Comparison of ENCODE assay signal across 8 mouse cellular contexts in genomic region chr6:47812271-47812915, GRCm38 (mm10). TPM values are rescaled to one million over a fixed set of nuclear protein-coding genes. Genes with fewer than 3 reads are reported as not detected.
DNase-seq lines count a peak whose midpoint lies in the region; ATAC-seq and TF ChIP-seq lines count a peak whose summit lies in the region.

No protein-coding gene starts in this region.

- ATAC-seq in neural tube, embryonic 11.5 days (ENCODE audit: insufficient read depth, low FRiP score, low TSS enrichment), result no peak
- ATAC-seq in limb, embryonic 11.5 days (ENCODE audit: insufficient number of reproducible peaks, low FRiP score, low TSS enrichment, low read depth), result no peak
- ATAC-seq in stomach, embryonic 15.5 days (ENCODE audit: insufficient read depth, low FRiP score, low read depth), result no peak

- H3K9ac ChIP-seq in neural tube, embryonic 11.5 days (ENCODE audit: low read length), result peak overlapping the region; percentile 94
- peak overlapping the region; percentile 94 for H3K9ac ChIP-seq in limb, embryonic 11.5 days (ENCODE audit: low read length)
- H3K9ac ChIP-seq in stomach, embryonic 15.5 days, result peak overlapping the region; percentile 91

- peaks cover 21% of the 10 kb centered on the region; the same call in 1 of the 2 replicates for H3K4me1 ChIP-seq in neural tube, embryonic 11.5 days (ENCODE audit: control insufficient read depth, insufficient read depth, low read length)
- H3K4me1 ChIP-seq in embryonic fibroblast, embryonic 13.5 days (ENCODE audit: control insufficient read depth, insufficient read depth, low read length), result peaks cover 4% of the 10 kb centered on the region
- H3K4me1 ChIP-seq in limb, embryonic 11.5 days (ENCODE audit: control insufficient read depth, insufficient read depth, low read length), result peaks cover 7% of the 10 kb centered on the region; the same call in 1 of the 2 replicates
- peaks cover 20% of the 10 kb centered on the region for H3K4me1 ChIP-seq in stomach, embryonic 15.5 days

- peak overlapping the region; percentile 94 for H3K27ac ChIP-seq in neural tube, embryonic 11.5 days (ENCODE audit: low read depth, low read length)
- peak overlapping the region; percentile 56 for H3K27ac ChIP-seq in embryonic fibroblast, embryonic 13.5 days (ENCODE audit: insufficient read depth, low read length)
- peak overlapping the region; percentile 93 for H3K27ac ChIP-seq in limb, embryonic 11.5 days (replicated peaks; ENCODE audit: low read depth, low read length)
- H3K27ac ChIP-seq in stomach, embryonic 15.5 days, result peak overlapping the region; percentile 98

- H3K4me3 ChIP-seq in neural tube, embryonic 11.5 days (ENCODE audit: low read depth, low read length), result peak overlapping the region; percentile 80
- peak overlapping the region; percentile 90 for H3K4me3 ChIP-seq in embryonic fibroblast, embryonic 13.5 days (ENCODE audit: insufficient read depth, low read length)
- peak overlapping the region; percentile 77 for H3K4me3 ChIP-seq in limb, embryonic 11.5 days (ENCODE audit: low read depth, low read length)
- H3K4me3 ChIP-seq in stomach, embryonic 15.5 days (replicated peaks), result peak overlapping the region; percentile 84

- H3K9me3 ChIP-seq in neural tube, embryonic 11.5 days (ENCODE audit: control insufficient read depth, low read length), result no peaks in the 10 kb centered on the region
- no peaks in the 10 kb centered on the region for H3K9me3 ChIP-seq in limb, embryonic 11.5 days (ENCODE audit: control insufficient read depth, low read length)
- no peaks in the 10 kb centered on the region for H3K9me3 ChIP-seq in stomach, embryonic 15.5 days

- no peaks in the 10 kb centered on the region for H3K36me3 ChIP-seq in neural tube, embryonic 11.5 days (ENCODE audit: control insufficient read depth, insufficient read depth, low read length)
- no peaks in the 10 kb centered on the region for H3K36me3 ChIP-seq in limb, embryonic 11.5 days (ENCODE audit: control insufficient read depth, insufficient read depth, low read length)
- H3K36me3 ChIP-seq in stomach, embryonic 15.5 days, result peaks cover 3% of the 10 kb centered on the region; the same call in 1 of the 2 replicates

- no peak for TF ChIP-seq CTCF in embryonic fibroblast, embryonic 13.5 days (IDR thresholded peaks at IDR 0.05; ENCODE audit: borderline replicate concordance, insufficient read depth, low read length)

- TF ChIP-seq POLR2A in embryonic fibroblast, embryonic 13.5 days (IDR thresholded peaks at IDR 0.05; ENCODE audit: low read depth, low read length), result no peak

- no peak for DNase-seq in neural tube, embryonic 11.5 days (ENCODE audit: low spot score)
- no peak for DNase-seq in neural tube, embryonic 10.5 days (ENCODE audit: extremely low spot score, low spot score)
- no peak for DNase-seq in limb, embryonic 11.5 days (ENCODE audit: low spot score)
- no peak for DNase-seq in gastrocnemius, adult 18-20 months (ENCODE audit: low spot score)
- no peak for DNase-seq in frontal cortex, adult 2 months (ENCODE audit: extremely low spot score in 1 of 2, low spot score in 1 of 2)
- no peak for DNase-seq in right cerebral cortex, postnatal 10 days (ENCODE audit: low spot score in 2 of 2)

- H3K4me2 ChIP-seq in neural tube, embryonic 11.5 days (ENCODE audit: low read depth), result peak overlapping the region; percentile 71
- peak overlapping the region; percentile 74 for H3K4me2 ChIP-seq in limb, embryonic 11.5 days (ENCODE audit: low read depth, severe bottlenecking)
- peak overlapping the region; percentile 71 for H3K4me2 ChIP-seq in stomach, embryonic 15.5 days

- no peaks in the 10 kb centered on the region for H3K27me3 ChIP-seq in neural tube, embryonic 11.5 days (ENCODE audit: control insufficient read depth, insufficient read depth, low read length)
- H3K27me3 ChIP-seq in limb, embryonic 11.5 days (ENCODE audit: control insufficient read depth, insufficient read depth, low read length), result no peaks in the 10 kb centered on the region
- no peaks in the 10 kb centered on the region for H3K27me3 ChIP-seq in stomach, embryonic 15.5 days (replicated peaks)

- 2% methylated on average over 17 of the region's 17 CpGs for WGBS in neural tube, embryonic 11.5 days
- under 1% methylated on average over 17 of the region's 17 CpGs for WGBS in limb, embryonic 11.5 days
- WGBS in stomach, embryonic 15.5 days, result under 1% methylated on average over 17 of the region's 17 CpGs

RNA-seq across cellular contexts. Expression of gene Pdia4, which starts 0.8 kb away (rescaled TPM):
- polyA plus RNA-seq in neural tube, embryonic 11.5 days (2014; fragmentation: Nextera tagmentation; extraction: Ambion mirVana), result 273 and 304 TPM in 2 replicates
- polyA plus RNA-seq in embryonic fibroblast, embryonic 13.5 days (2011; ENCODE audit: insufficient read length, low read depth, missing spikeins), result 324 and 337 TPM in 2 replicates
- polyA plus RNA-seq in limb, embryonic 11.5 days (2014; fragmentation: Nextera tagmentation; extraction: Ambion mirVana), result 322 and 336 TPM in 2 replicates
- 280 and 318 TPM in 2 replicates for polyA plus RNA-seq in stomach, embryonic 15.5 days (2015; fragmentation: Nextera tagmentation; extraction: Ambion mirVana)
- 10 to 100 TPM; 10.2 to 14.4 TPM for total RNA-seq in gastrocnemius, adult 18-20 months (2021)
- polyA plus RNA-seq in frontal cortex, adult 2 months (2012; rRNA removed), result 35.4 and 36.8 TPM in 2 replicates

RNA-seq across cellular contexts. Expression of gene Zfp786, which starts 18.3 kb away (rescaled TPM):
- 5.9 and 6.9 TPM in 2 replicates for polyA plus RNA-seq in neural tube, embryonic 11.5 days (2014; fragmentation: Nextera tagmentation; extraction: Ambion mirVana)
- polyA plus RNA-seq in embryonic fibroblast, embryonic 13.5 days (2011; ENCODE audit: insufficient read length, low read depth, missing spikeins), result 0.60 and 0.72 TPM in 2 replicates
- polyA plus RNA-seq in limb, embryonic 11.5 days (2014; fragmentation: Nextera tagmentation; extraction: Ambion mirVana), result 4.7 and 5.4 TPM in 2 replicates
- polyA plus RNA-seq in stomach, embryonic 15.5 days (2015; fragmentation: Nextera tagmentation; extraction: Ambion mirVana), result 3.2 and 3.5 TPM in 2 replicates
- total RNA-seq in gastrocnemius, adult 18-20 months (2021), result under 1 TPM; 0.73 to 0.76 TPM
- polyA plus RNA-seq in frontal cortex, adult 2 months (2012; rRNA removed), result 2.4 TPM in 2 replicates

RNA-seq across cellular contexts. Expression of gene Zfp398, which starts 23.1 kb away (rescaled TPM):
- 9.9 TPM in 2 replicates for polyA plus RNA-seq in neural tube, embryonic 11.5 days (2014; fragmentation: Nextera tagmentation; extraction: Ambion mirVana)
- 6.4 and 8.1 TPM in 2 replicates for polyA plus RNA-seq in embryonic fibroblast, embryonic 13.5 days (2011; ENCODE audit: insufficient read length, low read depth, missing spikeins)
- polyA plus RNA-seq in limb, embryonic 11.5 days (2014; fragmentation: Nextera tagmentation; extraction: Ambion mirVana), result 9.0 and 9.3 TPM in 2 replicates
- polyA plus RNA-seq in stomach, embryonic 15.5 days (2015; fragmentation: Nextera tagmentation; extraction: Ambion mirVana), result 9.0 and 9.2 TPM in 2 replicates
- 1 to 10 TPM; 4.7 to 5.6 TPM for total RNA-seq in gastrocnemius, adult 18-20 months (2021)
- polyA plus RNA-seq in frontal cortex, adult 2 months (2012; rRNA removed), result 14.3 and 15.4 TPM in 2 replicates
